Mouse (Mus musculus): Measurements from ENCODE around the gene Klhl42.
A peak's percentile ranks its signal among the peaks of the same experiment; 100 is the strongest.

Gene Klhl42

DNA sequence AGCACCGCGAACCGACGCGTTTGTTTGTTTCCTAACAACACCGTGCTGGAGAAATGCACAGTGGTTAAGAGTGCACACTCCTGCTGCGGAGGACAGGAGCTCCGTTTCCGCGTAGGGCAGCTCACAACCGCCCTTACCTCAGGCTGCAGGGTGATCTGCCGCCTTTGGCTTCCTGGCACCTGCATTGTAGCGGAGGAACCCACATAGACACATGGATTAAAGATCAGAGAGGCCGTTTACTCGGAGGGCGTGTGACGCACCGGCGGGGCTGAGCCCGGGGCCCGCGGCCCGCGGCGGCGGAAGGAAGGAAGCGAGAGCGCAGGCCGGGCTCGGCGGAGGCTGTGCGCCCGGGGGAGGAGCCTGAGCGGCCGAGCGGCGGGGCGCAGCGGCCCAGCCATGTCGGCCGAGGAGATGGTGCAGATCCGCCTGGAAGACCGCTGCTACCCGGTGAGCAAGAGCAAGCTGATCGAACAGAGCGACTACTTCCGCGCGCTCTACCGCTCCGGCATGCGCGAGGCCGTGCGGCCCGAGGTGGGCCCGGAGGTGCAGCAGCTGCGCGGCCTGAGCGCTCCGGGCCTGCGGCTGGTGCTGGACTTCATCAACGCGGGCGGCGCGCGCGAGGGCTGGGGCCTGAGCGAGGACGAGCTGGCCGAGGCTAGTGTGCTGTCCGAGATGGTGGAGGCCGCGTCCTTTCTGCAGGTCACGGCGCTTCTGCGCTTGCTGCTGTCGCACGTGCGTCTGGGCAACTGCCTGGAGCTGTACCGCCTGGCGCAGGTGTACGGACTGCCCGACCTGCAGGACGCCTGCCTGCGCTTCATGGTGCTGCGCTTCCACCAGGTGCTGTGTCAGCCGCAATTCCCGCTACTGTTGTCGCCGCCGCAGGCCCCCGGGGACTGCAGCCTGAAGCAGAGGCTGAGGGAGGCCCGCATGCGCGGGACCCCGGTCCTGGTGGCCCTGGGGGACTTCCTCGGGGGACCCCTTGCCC, at the start of gene Klhl42:
Klhl42 (plus strand) TSS at position 244 of the 985 bp plus-strand sequence.
- DNase-seq = peak; percentile 98

- DNase-seq = peak; percentile 98
Measured at GRCm38 (mm10) chr6:147042291-147043290, 48.6 kb upstream of the Klhl42 start, which contains the start of gene Mrps35. Mrps35 (plus strand) TSS chr6:147042764.

DNA sequence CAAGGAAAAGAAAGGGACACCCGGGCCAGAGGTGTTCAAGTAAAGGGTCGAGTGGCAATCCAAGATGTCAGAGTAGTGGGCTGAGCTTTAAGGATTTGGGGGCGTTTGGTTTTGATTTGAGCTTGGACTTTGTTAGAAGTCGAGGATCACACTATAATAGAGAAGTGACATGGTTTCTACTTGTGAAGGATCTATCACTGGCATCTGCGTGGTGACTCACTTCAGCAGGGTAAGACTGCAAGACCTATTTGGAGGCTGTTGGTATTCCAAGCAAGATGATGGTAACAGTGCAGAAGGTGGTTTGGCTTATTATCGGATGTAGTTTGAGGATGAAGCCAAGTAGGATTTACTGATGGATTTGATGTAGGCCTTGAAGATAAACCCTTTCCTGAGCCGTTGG, 47.5 kb upstream of the Klhl42 start:
- peak; percentile 50 for DNase-seq

DNA sequence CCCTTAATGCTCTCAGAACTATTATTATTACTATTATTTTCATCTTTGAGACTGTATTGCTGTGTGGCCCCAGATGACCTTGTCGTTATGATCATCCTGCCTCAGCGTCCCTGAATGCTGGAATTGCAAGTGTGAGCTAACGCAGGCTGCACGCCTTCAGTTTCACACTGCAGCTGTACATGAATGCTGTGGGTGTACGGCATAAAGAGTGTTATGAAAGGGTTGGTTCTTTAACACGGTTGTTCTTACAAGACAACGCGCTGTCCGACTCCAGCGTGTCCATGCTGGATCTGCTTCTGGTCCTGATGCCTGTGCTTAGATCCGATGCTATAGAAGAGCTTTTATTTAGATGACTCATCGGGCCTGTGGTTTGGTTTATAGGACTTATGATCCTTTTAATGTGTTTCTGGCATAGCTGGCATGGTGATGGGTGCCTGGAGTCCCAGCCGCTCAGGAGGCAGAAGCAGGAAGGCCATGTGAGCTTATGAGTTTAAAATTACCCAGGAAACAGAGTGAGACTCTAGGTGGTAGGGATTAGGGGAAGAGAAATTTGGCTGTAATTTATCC, 41.9 kb upstream of the Klhl42 start:
- peak; percentile 66 for DNase-seq

DNA sequence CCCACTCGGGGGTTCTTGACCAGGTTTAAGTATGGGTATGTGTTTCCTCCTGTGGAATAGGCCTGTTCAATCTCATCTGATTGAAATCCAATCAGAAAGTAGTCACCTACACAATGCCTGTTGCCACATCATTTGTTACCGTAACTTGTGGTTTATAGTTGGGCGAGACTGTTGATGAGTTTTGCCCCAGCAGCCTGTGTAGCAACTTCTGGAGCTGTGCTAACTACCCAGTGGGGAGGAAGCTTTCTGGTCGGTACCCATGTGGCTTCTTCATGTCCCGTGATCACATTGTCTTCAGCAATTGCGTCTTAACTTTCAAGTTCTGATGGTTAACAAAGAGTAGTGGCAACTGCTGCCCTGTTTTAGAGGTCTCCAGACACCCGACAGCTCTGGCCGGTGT, 39.5 kb upstream of the Klhl42 start:
- DNase-seq = peak; percentile 67

GRCm38 (mm10) chr6:147052440-147052839, 38.7 kb upstream of the Klhl42 start:
- DNase-seq = peak; percentile 61

- peak; percentile 58 for DNase-seq
Measured at GRCm38 (mm10) chr6:147053785-147054646, 37.2 kb upstream of the Klhl42 start.

- peak; percentile 61 for DNase-seq
Measured at GRCm38 (mm10) chr6:147055374-147055977, 35.7 kb upstream of the Klhl42 start.

- DNase-seq = peak; percentile 81
Measured at GRCm38 (mm10) chr6:147059326-147059725, 31.9 kb upstream of the Klhl42 start.

DNA sequence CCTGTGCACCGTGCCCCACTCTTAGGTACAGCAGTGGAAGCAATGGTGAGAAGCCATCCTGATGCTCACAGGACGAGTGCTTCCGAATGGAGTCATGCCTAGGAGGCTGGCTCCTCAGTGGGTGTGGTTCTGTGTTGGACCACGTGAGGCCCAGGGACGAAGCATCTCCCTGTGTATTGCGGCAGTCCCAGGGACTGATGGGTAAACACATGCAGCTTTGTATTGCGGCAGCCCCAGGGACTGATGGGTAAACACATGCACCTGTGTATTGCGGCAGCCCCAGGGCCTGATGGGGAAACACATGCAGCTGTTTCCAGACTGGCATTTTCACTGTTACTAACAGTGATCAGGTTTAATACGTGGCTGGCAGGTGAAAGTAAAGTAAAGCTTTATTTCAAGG, 29.5 kb upstream of the Klhl42 start:
- DNase-seq = peak; percentile 82

DNA sequence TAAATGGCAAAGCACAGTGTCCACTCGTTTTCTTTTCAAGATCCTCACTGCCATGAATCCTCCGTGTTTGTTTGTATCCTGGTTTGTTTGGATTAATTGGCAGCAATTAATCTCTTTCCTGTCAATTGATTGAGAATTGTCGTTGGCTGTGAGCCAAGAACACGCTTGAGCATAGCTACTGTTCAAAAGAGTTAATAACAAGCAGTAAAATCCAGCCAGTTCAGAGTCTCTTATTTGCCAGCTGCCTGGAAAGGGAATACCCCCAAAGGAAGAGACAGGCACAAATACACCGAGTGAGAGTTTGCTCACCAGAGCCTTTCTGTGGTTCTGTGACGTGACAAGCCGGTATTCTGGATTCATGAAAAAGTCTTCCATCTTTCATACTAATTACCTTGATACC, 29.1 kb upstream of the Klhl42 start:
- DNase-seq = no peak

- DNase-seq = peak; percentile 55
Measured at GRCm38 (mm10) chr6:147062694-147063093, 28.5 kb upstream of the Klhl42 start.

DNA sequence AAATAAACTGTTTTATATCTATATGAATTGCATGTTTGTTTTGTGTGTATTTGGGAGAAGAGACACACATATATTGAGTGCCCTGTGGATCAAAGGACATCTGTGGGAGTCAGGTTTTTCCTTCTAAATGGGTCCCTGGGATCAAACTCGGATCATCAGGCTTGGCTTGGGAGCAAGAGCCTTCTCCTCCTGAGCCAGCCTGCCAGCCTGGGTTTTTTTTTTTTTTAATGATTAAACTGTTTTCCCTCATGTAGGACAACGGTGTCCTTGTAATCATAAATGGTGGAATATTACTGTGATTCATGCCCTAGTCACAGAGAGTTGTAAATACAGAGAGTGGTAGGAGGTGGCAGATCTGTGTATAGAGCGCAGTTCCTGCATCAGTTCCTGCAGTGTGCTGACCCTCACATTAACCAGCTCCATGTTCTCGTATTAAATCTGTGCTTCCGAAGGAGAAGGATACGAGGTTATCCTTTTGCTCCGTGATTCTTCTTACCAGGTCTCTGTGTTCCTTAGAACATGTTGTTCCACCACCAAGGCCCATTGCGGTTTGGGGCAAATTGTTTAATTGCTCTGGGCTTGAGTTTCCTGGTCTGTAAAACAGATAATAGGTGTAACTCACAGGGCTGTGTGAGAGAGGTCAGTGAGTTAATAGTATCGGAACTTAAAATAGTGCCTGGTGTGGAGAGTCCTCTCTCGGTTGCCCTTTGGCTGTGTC, 26.8 kb upstream of the Klhl42 start:
- DNase-seq = peak; percentile 1

DNA sequence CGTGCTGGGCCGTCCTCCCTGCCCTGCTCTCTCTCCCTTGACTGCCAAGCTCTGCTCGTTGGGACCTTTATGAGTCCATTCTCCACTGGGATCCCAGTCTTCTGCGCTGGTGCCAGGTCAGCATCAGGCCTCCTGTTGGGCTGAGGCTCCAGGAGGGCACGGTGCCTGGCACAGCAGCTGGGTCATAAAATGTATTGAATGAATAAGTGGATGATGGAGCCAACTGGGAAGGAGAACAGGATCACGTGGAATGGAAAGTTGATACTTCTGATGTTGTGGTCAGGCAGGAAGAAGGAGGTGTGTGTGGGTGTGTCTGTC, 26.3 kb upstream of the Klhl42 start:
- peak; percentile 95 for DNase-seq

DNA sequence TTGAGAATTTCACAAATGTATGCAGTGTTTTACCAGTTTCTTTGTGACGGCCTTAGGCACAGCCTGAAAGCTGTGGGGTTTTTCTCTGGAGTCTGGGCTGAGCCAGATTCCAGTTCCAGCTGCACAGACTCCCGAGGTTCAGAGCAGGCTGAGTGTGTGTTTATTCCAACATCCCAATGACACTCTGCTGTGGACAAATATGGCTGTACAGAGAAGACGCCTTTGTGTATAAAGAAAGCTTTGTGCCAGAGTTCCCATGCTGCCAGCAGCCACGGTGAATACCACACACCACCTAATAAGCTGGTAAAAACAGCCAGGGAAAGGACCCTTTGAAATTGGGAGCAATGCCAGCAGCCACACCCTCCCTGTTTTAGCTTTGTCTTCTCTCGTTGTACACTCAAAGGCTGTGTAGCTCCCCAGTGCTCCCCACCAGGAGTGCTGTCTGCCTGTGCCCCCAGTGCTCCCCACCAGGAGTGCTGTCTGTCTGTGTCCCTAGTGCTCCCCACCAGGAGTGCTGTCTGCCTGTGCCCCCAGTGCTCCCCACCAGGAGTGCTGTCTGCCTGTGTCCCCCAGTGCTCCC, 15.3 kb upstream of the Klhl42 start:
- no peak for DNase-seq

DNA sequence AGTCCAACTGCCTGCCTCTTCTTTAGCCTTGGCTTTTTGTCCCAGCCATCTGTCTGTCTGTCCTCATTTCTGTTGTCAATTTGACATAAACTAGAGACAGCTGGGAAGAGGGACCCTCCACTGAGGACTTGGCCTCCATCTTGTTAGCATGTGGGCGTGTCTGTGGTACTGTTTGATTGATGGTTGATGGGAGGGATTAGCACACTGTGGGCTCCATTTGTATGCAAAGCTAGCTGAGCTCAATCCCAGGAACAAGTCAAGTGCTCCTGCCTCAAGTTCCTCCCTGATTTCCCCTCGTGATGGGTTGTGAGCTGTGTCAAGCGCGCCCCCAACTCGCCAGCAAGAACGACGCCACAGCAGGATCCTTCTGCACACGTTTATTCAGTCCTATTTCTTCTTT, 14.3 kb upstream of the Klhl42 start:
- DNase-seq = no peak

DNA sequence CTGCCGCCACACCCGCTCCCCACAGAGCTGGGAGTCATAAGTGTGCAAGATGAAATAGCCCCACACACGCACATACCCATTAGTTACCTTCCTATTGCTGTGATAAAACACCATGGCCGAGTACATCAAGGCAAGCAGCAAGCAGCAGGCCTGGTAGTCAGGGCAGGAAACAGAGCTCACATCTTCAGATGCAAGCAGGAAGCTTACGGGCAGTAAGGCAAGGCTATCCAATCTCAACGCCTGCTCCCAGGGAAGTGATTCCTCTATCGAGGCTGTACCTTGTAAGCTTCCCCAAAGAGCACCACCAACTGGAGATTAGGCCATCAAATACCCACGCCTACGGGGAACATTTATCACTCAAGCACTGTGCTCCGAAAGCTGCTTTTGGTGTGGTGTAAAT, 11.3 kb upstream of the Klhl42 start:
- no peak for DNase-seq

GRCm38 (mm10) chr6:147085398-147086040, 5.7 kb upstream of the Klhl42 start:
- DNase-seq = no peak

DNA sequence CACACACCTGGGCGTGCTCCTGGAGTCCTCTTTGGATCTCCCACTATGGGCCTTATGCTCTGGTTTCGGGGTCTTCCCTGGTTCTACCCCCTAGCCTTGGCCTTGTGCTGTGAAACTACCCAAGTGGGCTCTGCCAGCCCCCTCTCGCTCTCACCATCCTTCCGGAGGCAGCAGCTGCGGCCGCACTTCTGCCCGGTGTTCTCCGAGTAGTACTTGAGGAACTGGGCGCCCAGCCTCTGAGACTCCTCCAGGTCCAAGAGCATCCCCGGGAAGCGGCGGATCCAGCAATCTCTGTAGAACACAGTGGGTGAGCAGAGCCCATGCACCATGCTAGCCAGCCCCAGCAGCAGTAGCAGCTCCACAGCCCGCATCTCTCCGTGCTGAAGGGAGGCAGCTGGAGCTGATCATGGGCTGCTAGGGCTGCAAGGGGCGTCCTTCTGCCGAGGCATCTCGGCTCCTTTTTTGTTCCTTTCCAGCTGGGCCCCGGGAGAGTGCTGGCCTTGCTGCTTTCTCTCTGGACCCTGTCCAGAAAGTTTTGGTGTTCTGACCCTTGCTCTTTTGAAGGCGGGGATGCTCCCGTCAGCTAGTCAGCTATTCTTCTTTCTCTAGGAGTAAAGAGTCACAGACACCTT, 4.5 kb upstream of the Klhl42 start, which contains the start of gene Mansc4:
Mansc4 (minus strand) TSS at position 439 of the 632 bp plus-strand sequence.
- DNase-seq = peak; percentile 95

Data from heart, adult 11 months (tissue).